Mouse (Mus musculus) frontal cortex, postnatal 36 days (tissue): ENCODE data around the gene Slc22a21.

ENCODE experiments used
- DNase-seq, 2 experiments: peaks; one replicate each; pipeline ENCODE4 v3.0.0; 2022; ENCODE audit warnings: low spot score in 2 of 2

Gene Slc22a21

GRCm38 (mm10) chr11:53903781-53904533, 76.2 kb downstream of the Slc22a21 start:
- no peak for DNase-seq

DNA sequence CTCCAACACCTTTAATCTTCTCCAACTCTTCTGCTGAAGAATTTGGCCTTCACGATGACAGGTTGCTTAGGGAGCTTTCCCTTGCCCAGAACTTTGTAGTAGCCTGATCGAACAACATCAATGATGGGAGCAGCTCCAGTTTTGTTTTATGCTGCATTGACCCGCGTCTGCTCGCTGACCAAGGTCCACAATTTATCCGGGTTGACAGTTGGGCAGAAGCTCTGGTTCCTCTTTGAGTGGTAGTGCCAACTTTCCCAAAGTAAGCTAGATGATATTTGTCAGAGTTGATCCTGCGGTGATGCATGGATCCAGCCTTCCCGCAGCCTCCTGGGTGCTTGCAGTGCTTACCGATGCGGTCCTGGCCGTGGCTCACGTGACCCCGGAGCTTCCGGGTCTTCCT, 77.4 kb downstream of the Slc22a21 start:
- DNase-seq: no peak

DNA sequence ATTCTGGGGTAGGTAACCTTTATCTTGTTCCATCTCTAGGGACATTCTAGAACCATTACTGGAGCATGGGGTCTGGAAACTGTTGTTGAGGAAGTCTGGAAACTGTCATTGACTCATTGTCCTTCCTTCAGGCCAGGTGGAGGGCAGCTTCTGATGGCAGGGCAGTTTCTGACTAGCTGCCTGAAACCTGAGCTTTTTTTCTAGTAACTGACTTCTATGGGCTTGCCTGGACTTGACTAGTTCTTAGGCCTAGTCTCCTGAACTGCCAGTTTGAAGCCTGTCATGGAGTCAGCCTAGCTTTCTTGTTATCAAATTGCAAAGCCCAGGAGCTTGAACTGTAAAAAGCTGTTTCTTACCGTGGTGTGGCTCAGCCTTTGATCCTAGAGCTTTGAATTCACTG, 79.1 kb downstream of the Slc22a21 start:
- no peak for DNase-seq

GRCm38 (mm10) chr11:53899981-53900380, 80.2 kb downstream of the Slc22a21 start:
- DNase-seq: no peak
